Mouse (Mus musculus): ENCODE results near the gene Slc38a3.

Slc38a3 gene

GRCm38 (mm10) chr9:107640257-107640772 is 29.0 kb downstream of the Slc38a3 start:
- in situ Hi-C loops (cut with MboI, MseI), result loop anchor here (5.0 kb wide), 1 partner anchor 33 kb away; the partner anchor contains the start of gene Sema3b

GRCm38 (mm10) chr9:107637070-107637469 is 32.3 kb downstream of the Slc38a3 start:
- in situ Hi-C loops (cut with MboI, MseI), result no loop called here

GRCm38 (mm10) chr9:107635279-107636028 is 33.9 kb downstream of the Slc38a3 start, which contains the start of gene Gnai2:
Gnai2 (minus strand) TSS chr9:107635367.
- in situ Hi-C loops (cut with MboI, MseI), result no loop called here

- in situ Hi-C loops (cut with MboI, MseI), result no loop called here
Measured at GRCm38 (mm10) chr9:107634406-107635278, 34.7 kb downstream of the Slc38a3 start.

GRCm38 (mm10) chr9:107633661-107634405 is 35.5 kb downstream of the Slc38a3 start:
- in situ Hi-C loops (cut with MboI, MseI), result no loop called here

GRCm38 (mm10) chr9:107633091-107633660 is 36.2 kb downstream of the Slc38a3 start:
- in situ Hi-C loops (cut with MboI, MseI), result no loop called here

GRCm38 (mm10) chr9:107632478-107632877 is 36.9 kb downstream of the Slc38a3 start:
- in situ Hi-C loops (cut with MboI, MseI), result no loop called here

GRCm38 (mm10) chr9:107631861-107632260 is 37.5 kb downstream of the Slc38a3 start:
- in situ Hi-C loops (cut with MboI, MseI), result no loop called here

- in situ Hi-C loops (cut with MboI, MseI), result no loop called here
Measured at GRCm38 (mm10) chr9:107631311-107631826, 38.0 kb downstream of the Slc38a3 start.

GRCm38 (mm10) chr9:107630576-107630975 is 38.8 kb downstream of the Slc38a3 start:
- in situ Hi-C loops (cut with MboI, MseI), result no loop called here

- in situ Hi-C loops (cut with MboI, MseI), result no loop called here
Measured at GRCm38 (mm10) chr9:107629901-107630425, 39.4 kb downstream of the Slc38a3 start.

GRCm38 (mm10) chr9:107629411-107629730 is 40.0 kb downstream of the Slc38a3 start:
- in situ Hi-C loops (cut with MboI, MseI), result no loop called here

GRCm38 (mm10) chr9:107628721-107629410 is 40.5 kb downstream of the Slc38a3 start:
- in situ Hi-C loops (cut with MboI, MseI), result no loop called here

- in situ Hi-C loops (cut with MboI, MseI), result no loop called here
Measured at GRCm38 (mm10) chr9:107627387-107628255, 41.7 kb downstream of the Slc38a3 start.

GRCm38 (mm10) chr9:107626844-107627277 is 42.5 kb downstream of the Slc38a3 start:
- in situ Hi-C loops (cut with MboI, MseI), result no loop called here

GRCm38 (mm10) chr9:107626158-107626843 is 43.0 kb downstream of the Slc38a3 start:
- in situ Hi-C loops (cut with MboI, MseI), result no loop called here

GRCm38 (mm10) chr9:107625351-107626128 is 43.8 kb downstream of the Slc38a3 start:
- in situ Hi-C loops (cut with MboI, MseI), result no loop called here

GRCm38 (mm10) chr9:107624951-107625350 is 44.4 kb downstream of the Slc38a3 start:
- in situ Hi-C loops (cut with MboI, MseI), result no loop called here

All from T-helper 2 cell (primary cell).